Mouse (Mus musculus) limb, embryonic 15.5 days (tissue): ENCODE measurements around the gene Zmiz1. TPM values are rescaled to one million over a fixed set of nuclear protein-coding genes. Genes with fewer than 3 reads are reported as not detected.

Source experiments
- ATAC-seq: fragments of 200-750 bp; cut with Nextera tagmentation; 2 replicates; pipeline ENCODE4 v1.8.0; 2017; ENCODE audit warnings: low read depth, moderate TSS enrichment; ENCODE audit not compliant: insufficient number of reproducible peaks, low FRiP score, low TSS enrichment
- H3K27ac ChIP-seq: fragments of 300-500 bp; sonication (generic); 2 replicates; pipeline ENCODE4 v1.5.1; 2015; ENCODE audit warnings: moderate library complexity, mild to moderate bottlenecking, inconsistent platforms
- H3K27me3 ChIP-seq: fragments of 300-500 bp; sonication (generic); 2 replicates; pipeline ENCODE4 v1.6.1; 2015; ENCODE audit warnings: inconsistent platforms
- H3K36me3 ChIP-seq: fragments of 300-500 bp; sonication (generic); 2 replicates; pipeline ENCODE4 v1.6.1; 2015; ENCODE audit warnings: inconsistent platforms
- H3K4me1 ChIP-seq: fragments of 300-500 bp; sonication (generic); 2 replicates; pipeline ENCODE4 v1.6.1; 2015; ENCODE audit warnings: inconsistent platforms
- H3K4me2 ChIP-seq: fragments of 300-500 bp; sonication (generic); 2 replicates; pipeline ENCODE4 v1.6.1; 2015; ENCODE audit warnings: mild to moderate bottlenecking, inconsistent platforms
- H3K4me3 ChIP-seq: fragments of 300-500 bp; sonication (generic); 2 replicates; pipeline ENCODE4 v1.5.1; 2015; ENCODE audit warnings: mild to moderate bottlenecking, inconsistent platforms
- H3K9ac ChIP-seq: fragments of 300-500 bp; sonication (generic); 2 replicates; pipeline ENCODE4 v1.6.1; 2015; ENCODE audit warnings: inconsistent platforms
- H3K9me3 ChIP-seq: fragments of 300-500 bp; sonication (generic); 2 replicates; pipeline ENCODE4 v1.6.1; 2016; ENCODE audit warnings: inconsistent platforms
- WGBS: fragments of 180-500 bp; shearing (Covaris S2); methylation state at CpG from one replicate; pipeline ENCODE4 v1.1.7; 2015; 5-methylcytosine and 5-hydroxymethylcytosine counted together
- polyA plus RNA-seq: library from polyadenylated mRNA; unstranded; fragments of >200 nt; fragmentation: Nextera tagmentation; extraction: Ambion mirVana; gene quantifications from 2 replicates; pipeline ENCODE4 v1.2.1, GENCODE M21; 2015

Gene Zmiz1
- polyA plus RNA-seq, 1 experiment from 2014 or later = 50.5 TPM

DNA sequence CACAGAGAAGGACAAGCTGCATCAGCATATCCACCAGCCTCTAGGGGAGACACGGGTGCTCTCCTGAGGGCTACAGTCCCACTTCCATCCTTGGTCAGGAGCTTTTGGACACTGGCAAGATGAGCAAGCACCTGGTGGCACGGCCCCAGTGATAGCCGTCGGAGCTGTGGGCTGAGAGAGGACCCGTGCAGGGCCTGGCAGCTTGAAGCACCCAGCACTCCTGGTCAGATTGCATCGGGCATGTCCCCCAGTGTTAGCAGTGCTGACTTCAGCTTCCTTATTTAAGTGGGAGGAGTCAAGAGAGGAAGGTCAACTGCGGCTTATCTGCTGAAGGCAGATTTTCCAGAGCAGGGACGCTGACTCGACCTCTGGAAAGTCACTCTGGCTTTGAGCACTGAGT lies 175.3 kb downstream of the Zmiz1 start:
- 62% methylated on average over 9 of the region's 9 CpGs for WGBS
- peaks cover 46% of the 10 kb centered on the region for H3K36me3 ChIP-seq
- no peak for ATAC-seq
- peaks cover 58% of the 10 kb centered on the region for H3K4me1 ChIP-seq
- H3K27me3 ChIP-seq = no peaks in the 10 kb centered on the region
- H3K4me3 ChIP-seq = no peak overlapping the region
- H3K9me3 ChIP-seq = no peaks in the 10 kb centered on the region
- peak overlapping the region; percentile 63 for H3K27ac ChIP-seq
- no peak overlapping the region for H3K4me2 ChIP-seq
- no peak overlapping the region for H3K9ac ChIP-seq

DNA sequence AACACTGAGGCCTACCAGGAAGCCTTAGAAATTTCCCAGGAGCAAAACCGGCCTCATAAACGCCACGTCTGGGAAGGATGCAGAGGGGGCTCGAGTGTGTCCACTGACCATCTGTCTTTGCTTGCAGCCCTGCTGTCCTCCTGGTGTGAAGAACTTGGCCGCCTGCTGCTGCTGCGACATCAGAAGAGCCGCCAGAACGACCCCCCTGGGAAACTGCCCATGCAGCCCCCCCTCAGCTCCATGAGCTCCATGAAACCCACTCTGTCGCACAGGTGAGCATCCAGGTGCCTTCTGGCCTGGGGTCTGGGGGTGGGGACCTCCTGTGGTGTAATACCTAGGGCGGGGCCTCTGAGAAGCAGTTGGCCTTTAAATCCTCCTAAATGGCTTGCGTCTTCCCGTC lies 176.8 kb downstream of the Zmiz1 start:
- WGBS = 57% methylated on average over 12 of the region's 12 CpGs
- Histone ChIP-seq H3K4me1 (peaks cover 46% of the 10 kb centered on the region), H3K4me2 (no peak overlapping the region), H3K27ac (peak overlapping the region; percentile 33; the same call in 1 of the 2 replicates), H3K36me3 (peaks cover 52% of the 10 kb centered on the region), H3K4me3 (no peak overlapping the region), H3K9me3 (no peaks in the 10 kb centered on the region), H3K27me3 (no peaks in the 10 kb centered on the region), H3K9ac (no peak overlapping the region)
- ATAC-seq = no peak

DNA sequence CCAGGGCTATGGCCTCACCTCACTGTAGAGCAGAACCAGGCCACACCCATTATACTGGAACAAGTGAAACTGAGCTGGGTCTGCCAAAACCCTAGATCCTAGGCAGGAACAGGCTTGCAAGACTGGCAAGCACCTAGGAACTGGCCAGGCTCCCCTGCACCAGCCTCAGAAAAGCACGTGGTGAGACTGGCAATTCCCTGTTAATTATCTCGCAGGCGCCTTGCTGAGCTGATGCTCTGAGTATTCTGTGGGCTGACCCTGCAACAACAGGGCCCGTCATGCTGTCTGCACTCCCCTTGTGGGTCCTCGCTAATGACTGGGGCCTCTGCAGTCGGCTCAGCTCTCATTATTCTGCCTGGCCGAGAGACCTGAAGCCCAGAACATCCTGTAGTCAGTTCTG lies 177.3 kb downstream of the Zmiz1 start:
- H3K27ac ChIP-seq = peak overlapping the region; percentile 33
- no peak for ATAC-seq
- peaks cover 51% of the 10 kb centered on the region for H3K36me3 ChIP-seq
- no peak overlapping the region for H3K4me2 ChIP-seq
- peaks cover 42% of the 10 kb centered on the region for H3K4me1 ChIP-seq
- H3K27me3 ChIP-seq = no peaks in the 10 kb centered on the region
- H3K9ac ChIP-seq = no peak overlapping the region
- H3K9me3 ChIP-seq = no peaks in the 10 kb centered on the region
- no peak overlapping the region for H3K4me3 ChIP-seq
- WGBS = 40% methylated on average over 7 of the region's 7 CpGs

DNA sequence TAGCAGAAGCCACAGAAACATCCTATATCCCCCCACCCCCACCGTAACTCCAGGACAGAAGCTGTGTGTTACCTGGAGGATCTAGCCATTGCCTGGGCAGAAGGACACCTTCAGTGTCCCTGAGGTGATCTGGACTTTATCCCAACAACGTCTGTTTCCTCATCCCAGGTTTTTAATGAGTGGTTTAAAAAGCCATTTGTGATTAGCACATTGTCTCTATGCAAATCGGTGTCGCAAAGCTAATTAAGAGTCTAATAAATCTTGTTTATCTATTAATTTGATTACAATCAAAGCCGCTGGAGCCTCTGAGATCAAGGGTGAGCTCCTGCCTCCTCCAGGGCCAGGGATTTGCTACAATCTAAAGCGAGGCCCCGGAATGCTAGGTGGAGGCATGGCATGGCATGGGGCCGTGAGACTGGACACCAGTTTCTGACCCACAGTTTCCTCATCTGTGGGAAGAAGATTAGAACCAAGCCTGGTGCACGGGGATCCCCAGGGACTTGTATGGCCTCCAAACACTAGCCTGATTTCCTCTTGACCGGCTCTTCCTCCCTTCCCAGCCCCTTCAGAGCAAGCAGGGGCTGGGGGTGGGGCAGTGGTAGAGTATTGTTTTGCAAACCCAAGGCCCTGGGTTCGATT lies 180.3 kb downstream of the Zmiz1 start:
- 77% methylated on average over 11 of the region's 11 CpGs for WGBS

DNA sequence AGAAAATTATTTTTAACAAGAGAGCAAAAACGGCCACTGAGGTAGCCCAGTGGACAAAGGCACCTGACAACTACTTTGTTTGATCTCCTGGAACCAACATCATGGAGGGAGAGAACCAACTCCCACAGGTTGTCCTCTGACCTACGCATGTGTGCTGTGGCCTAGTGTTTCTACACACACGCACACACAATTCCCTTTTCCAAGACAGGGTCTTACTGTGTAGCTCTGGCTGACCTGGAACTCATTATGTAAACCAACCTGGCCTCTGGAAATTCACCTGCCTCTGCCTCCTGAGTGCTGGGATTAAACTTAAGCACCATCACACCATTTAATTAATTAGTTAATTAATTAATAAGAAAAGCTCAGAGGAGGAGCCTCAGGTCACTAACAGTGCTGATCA lies 181.0 kb downstream of the Zmiz1 start:
- Histone ChIP-seq H3K4me1 (peaks cover 14% of the 10 kb centered on the region), H3K36me3 (peaks cover 79% of the 10 kb centered on the region)

More for the DNA sequence above, 180.3 kb downstream of the Zmiz1 start:
- ATAC-seq = no peak
- no peak overlapping the region for H3K4me3 ChIP-seq
- no peak overlapping the region for H3K4me2 ChIP-seq
- peaks cover 18% of the 10 kb centered on the region for H3K4me1 ChIP-seq
- H3K27me3 ChIP-seq = no peaks in the 10 kb centered on the region
- H3K36me3 ChIP-seq = peaks cover 72% of the 10 kb centered on the region
- no peak overlapping the region for H3K9ac ChIP-seq
- H3K27ac ChIP-seq = no peak overlapping the region
- H3K9me3 ChIP-seq = no peaks in the 10 kb centered on the region

DNA sequence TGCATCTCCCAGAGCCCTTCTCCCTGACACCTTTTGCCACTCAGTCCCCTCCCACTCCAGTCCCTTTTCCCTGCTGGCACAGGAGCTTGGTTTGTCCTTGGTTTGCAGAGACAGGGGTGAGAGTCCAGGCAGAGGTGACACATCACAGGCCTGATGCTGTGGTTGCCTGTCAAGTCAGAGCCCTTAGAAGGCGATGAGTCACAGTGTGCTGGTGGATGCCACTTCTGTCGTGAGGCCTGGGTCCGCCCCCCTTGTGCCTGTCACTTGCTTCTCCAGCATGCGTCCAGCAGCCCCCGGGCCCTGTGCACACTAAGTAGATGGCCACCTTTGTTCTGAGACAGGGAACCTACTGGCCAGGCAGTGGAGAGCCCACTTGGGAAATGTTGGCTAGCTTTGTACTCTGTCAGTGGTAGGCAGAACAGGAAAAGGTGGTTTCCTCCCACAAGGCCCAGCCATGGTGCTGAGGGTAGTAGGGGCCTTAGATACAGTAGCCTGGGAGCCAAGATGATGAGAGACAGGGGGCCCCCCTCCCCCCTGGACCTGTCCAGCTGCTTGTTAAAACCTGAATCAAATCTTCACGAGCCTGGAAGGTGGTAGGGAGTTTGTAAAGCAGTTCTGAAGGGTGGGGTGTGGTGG lies 181.6 kb downstream of the Zmiz1 start:
- Histone ChIP-seq H3K4me1 (peaks cover 13% of the 10 kb centered on the region), H3K4me3 (no peak overlapping the region), H3K9me3 (no peaks in the 10 kb centered on the region), H3K36me3 (peaks cover 83% of the 10 kb centered on the region), H3K4me2 (no peak overlapping the region), H3K27ac (peak overlapping the region; percentile 43; the same call in 1 of the 2 replicates), H3K27me3 (no peaks in the 10 kb centered on the region), H3K9ac (no peak overlapping the region)
- no peak for ATAC-seq
- WGBS = 61% methylated on average over 6 of the region's 6 CpGs

More for the DNA sequence above, 181.0 kb downstream of the Zmiz1 start:
- H3K9me3 ChIP-seq = no peaks in the 10 kb centered on the region
- no peak for ATAC-seq
- H3K27me3 ChIP-seq = no peaks in the 10 kb centered on the region
- H3K27ac ChIP-seq = no peak overlapping the region
- no peak overlapping the region for H3K4me3 ChIP-seq
- H3K9ac ChIP-seq = no peak overlapping the region
- 83% methylated on average over 3 of the region's 3 CpGs for WGBS
- H3K4me2 ChIP-seq = no peak overlapping the region

DNA sequence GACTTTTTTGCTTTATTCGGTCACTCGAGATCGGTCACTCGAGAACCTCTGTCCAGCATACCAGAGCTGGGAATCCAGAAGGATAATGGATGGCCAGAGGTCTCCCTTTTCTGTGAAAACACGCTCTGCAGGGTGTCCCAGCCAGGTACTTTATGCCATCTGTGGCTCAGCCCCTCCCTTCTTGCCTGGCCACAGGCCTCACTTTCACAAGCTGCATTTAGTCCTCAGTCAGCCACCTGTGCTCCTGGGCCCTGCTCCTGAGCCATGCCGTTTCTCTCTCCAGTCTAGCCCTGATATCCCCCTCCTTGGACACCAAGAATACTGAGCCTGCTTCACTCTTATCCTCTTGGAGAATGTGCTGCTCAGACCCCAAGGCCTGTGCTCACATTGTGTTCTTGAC lies 182.1 kb downstream of the Zmiz1 start:
- Histone ChIP-seq H3K36me3 (peaks cover 83% of the 10 kb centered on the region), H3K4me2 (no peak overlapping the region), H3K9ac (no peak overlapping the region), H3K4me1 (peaks cover 11% of the 10 kb centered on the region), H3K9me3 (no peaks in the 10 kb centered on the region), H3K4me3 (no peak overlapping the region), H3K27ac (no peak overlapping the region), H3K27me3 (no peaks in the 10 kb centered on the region)
- WGBS = 76% methylated on average over 6 of the region's 6 CpGs
- no peak for ATAC-seq

DNA sequence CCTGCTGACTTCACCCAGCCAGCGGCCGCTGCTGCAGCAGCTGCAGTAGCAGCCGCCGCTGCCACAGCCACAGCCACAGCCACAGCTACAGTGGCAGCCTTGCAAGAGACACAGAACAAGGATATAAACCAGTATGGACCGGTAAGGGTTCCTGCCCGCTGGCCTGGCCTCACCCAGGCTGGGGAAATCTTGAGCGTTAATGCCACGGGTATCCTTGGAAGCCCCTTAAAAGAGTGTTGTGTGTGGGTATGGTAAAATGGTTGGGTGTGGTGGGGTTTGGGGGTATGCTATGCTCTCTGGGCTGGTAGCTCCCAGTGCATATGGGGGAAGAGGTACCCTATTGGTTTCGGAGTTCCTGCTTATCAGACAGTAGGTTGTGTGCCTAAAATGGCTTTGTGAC lies 186.7 kb downstream of the Zmiz1 start:
- no peak overlapping the region for H3K4me2 ChIP-seq
- 86% methylated on average over 9 of the region's 9 CpGs for whole genome bisulfite sequencing
- no peak overlapping the region for H3K9ac ChIP-seq
- no peak overlapping the region for H3K4me3 ChIP-seq
- H3K9me3 ChIP-seq = no peaks in the 10 kb centered on the region
- H3K4me1 ChIP-seq = peaks cover 4% of the 10 kb centered on the region; the same call in 1 of the 2 replicates
- H3K27ac ChIP-seq = no peak overlapping the region
- H3K27me3 ChIP-seq = no peaks in the 10 kb centered on the region
- peaks cover 87% of the 10 kb centered on the region for H3K36me3 ChIP-seq
- no peak for ATAC-seq

DNA sequence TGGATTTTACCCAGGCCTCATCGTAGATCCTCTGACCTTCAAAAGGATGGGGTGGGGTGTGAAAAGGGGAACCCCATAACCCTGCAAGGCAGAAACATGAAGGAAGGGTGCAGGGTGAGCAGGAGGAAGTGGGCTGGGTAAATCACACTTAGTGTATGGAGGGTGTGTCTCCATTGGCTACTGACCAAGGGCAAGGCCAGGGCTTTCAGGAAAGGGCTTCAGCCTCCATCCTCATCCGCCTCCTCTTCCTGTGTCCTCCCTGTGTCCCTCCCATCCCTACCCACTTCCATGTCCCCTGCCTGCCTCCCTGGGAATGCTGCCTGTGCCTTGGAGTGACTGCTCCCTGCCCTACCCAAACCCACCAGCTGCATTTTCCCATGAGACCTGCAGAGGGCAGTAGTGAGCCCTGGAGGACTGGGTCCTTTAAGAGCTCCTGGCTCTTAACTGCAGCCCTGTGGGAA lies 187.2 kb downstream of the Zmiz1 start:
- no peak for ATAC-seq
- Histone ChIP-seq H3K27ac (no peak overlapping the region), H3K9me3 (no peaks in the 10 kb centered on the region), H3K4me2 (no peak overlapping the region), H3K27me3 (no peaks in the 10 kb centered on the region), H3K4me3 (no peak overlapping the region), H3K4me1 (peaks cover 3% of the 10 kb centered on the region; the same call in 1 of the 2 replicates), H3K36me3 (peaks cover 90% of the 10 kb centered on the region), H3K9ac (no peak overlapping the region)
- WGBS = 90% methylated on average over 2 of the region's 2 CpGs

DNA sequence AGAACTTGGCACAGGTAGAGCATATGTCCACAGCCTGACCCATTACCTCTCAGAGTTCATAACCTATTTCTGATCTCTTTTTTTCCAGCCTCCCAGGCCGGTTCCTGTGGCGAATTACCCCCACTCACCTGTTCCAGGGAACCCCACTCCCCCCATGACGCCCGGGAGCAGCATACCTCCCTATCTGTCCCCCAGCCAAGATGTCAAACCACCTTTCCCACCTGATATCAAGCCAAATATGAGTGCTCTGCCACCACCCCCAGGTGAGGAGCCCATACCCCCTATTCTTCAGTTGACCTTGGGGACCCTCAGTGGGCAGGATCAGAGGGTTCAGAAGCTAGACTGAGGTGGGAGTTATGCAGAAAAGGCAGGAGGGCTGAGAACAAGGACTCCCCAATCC lies 192.1 kb downstream of the Zmiz1 start:
- no peak for ATAC-seq
- no peak overlapping the region for H3K4me3 ChIP-seq
- peaks cover 99% of the 10 kb centered on the region for H3K36me3 ChIP-seq
- 95% methylated on average over 4 of the region's 4 CpGs for WGBS
- H3K9me3 ChIP-seq = no peaks in the 10 kb centered on the region
- H3K4me1 ChIP-seq = no peaks in the 10 kb centered on the region
- H3K27me3 ChIP-seq = no peaks in the 10 kb centered on the region
- no peak overlapping the region for H3K9ac ChIP-seq
- no peak overlapping the region for H3K27ac ChIP-seq
- no peak overlapping the region for H3K4me2 ChIP-seq

DNA sequence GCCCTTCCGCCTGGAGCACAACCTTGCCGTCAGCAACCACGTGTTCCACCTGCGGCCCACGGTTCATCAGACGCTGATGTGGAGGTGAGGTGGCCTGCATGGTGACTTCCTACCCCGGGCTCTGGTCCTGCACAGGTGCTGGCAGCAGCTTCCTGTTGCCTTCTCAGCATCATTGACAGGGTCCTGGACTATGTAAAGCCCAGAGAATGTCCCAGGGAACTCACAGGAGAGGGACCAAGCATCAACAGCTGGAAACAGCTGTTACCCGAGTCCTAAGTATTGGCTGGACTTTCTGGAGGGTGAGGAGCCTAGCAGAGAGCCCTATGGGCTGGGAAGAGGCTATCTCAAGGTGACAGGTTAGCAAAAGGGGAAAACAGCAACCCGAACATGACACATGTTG lies 192.9 kb downstream of the Zmiz1 start:
- Histone ChIP-seq H3K9me3 (no peaks in the 10 kb centered on the region), H3K4me3 (no peak overlapping the region), H3K4me1 (no peaks in the 10 kb centered on the region), H3K9ac (no peak overlapping the region), H3K27ac (no peak overlapping the region), H3K4me2 (no peak overlapping the region), H3K27me3 (no peaks in the 10 kb centered on the region), H3K36me3 (peaks cover 99% of the 10 kb centered on the region)
- WGBS = 91% methylated on average over 9 of the region's 9 CpGs
- no peak for ATAC-seq

DNA sequence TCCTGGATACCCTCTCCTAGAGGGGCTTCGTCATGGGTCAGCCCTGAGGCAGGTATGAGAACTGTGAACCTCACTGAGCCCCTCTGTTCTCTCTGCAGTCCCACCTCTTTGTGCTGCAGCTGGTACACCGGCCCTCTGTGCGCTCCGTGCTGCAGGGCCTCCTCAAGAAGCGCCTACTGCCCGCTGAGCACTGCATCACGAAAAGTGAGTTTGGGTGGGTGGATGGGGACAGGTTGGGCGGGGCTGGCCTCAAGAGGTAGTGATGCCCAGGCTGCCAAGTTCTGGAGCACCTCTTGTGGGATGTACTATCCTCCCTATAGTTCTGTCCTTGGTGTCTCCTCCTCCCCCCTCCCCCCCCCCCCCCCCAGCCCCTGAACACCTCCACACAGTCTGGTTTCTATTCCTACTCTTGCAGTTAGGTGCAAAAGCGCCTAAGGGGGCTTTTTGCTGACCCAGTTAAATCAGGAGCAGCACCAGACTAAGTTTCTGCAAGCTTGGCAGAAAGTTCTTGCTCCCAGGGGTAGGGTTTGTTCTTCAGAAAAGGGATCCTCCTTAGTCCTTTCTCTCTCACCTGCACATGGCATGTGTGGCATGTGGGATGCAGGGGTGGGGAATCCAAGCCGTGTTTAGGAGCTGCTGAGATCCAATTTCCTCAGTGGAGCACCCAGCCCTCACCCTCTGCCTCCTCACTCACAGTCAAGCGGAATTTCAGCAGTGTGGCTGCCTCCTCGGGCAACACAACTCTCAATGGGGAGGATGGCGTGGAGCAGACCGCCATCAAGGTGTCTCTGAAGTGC lies 195.6 kb downstream of the Zmiz1 start:
- Histone ChIP-seq H3K27ac (no peak overlapping the region), H3K4me2 (no peak overlapping the region), H3K9ac (no peak overlapping the region), H3K27me3 (no peaks in the 10 kb centered on the region), H3K4me3 (no peak overlapping the region), H3K4me1 (no peaks in the 10 kb centered on the region), H3K36me3 (peaks cover 100% of the 10 kb centered on the region), H3K9me3 (no peaks in the 10 kb centered on the region)
- ATAC-seq = no peak
- WGBS = 91% methylated on average over 14 of the region's 14 CpGs
